Mouse (Mus musculus) hindbrain, postnatal 0 days (tissue): Measurements from ENCODE around the gene Lrtm2. TPM values are rescaled to one million over a fixed set of nuclear protein-coding genes. Genes with fewer than 3 reads are reported as not detected.

ENCODE experiments used
- ATAC-seq: fragments of 200-750 bp; cut with Nextera tagmentation; 2 replicates; pipeline ENCODE4 v1.8.0; 2017; ENCODE audit warnings: mild to moderate bottlenecking, moderate TSS enrichment, moderate library complexity
- DNase-seq: peaks from one replicate; pipeline ENCODE4 v3.0.0-alpha.2; 2015; ENCODE audit warnings: low spot score
- H3K27ac ChIP-seq: fragments of 300-500 bp; sonication (generic); 2 replicates; pipeline ENCODE4 v1.5.1; 2014; ENCODE audit warnings: mild to moderate bottlenecking
- H3K27me3 ChIP-seq: fragments of 300-500 bp; sonication (generic); 2 replicates; pipeline ENCODE4 v1.6.1; 2014; ENCODE audit warnings: low read length, mixed read lengths; ENCODE audit not compliant: insufficient read depth
- H3K36me3 ChIP-seq: fragments of 300-500 bp; sonication (generic); 2 replicates; pipeline ENCODE4 v1.6.1; 2014; ENCODE audit warnings: low read length, mixed read lengths; ENCODE audit not compliant: insufficient read depth
- H3K4me1 ChIP-seq: fragments of 300-500 bp; sonication (generic); 2 replicates; pipeline ENCODE4 v1.6.1; 2014; ENCODE audit warnings: antibody characterized with exemption, low read length, mixed read lengths; ENCODE audit not compliant: insufficient read depth
- H3K4me2 ChIP-seq: fragments of 300-500 bp; sonication (generic); 2 replicates; pipeline ENCODE4 v1.6.1; 2014; ENCODE audit warnings: low read depth, mild to moderate bottlenecking, low read length, moderate library complexity, mixed read lengths
- H3K4me3 ChIP-seq: fragments of 300-500 bp; sonication (generic); 2 replicates; pipeline ENCODE4 v1.5.1; 2014; ENCODE audit warnings: low read length
- H3K9ac ChIP-seq: fragments of 300-500 bp; sonication (generic); replicated peaks from 2 replicates; pipeline ENCODE4 v1.6.1; 2014; ENCODE audit warnings: mild to moderate bottlenecking, low read length, moderate library complexity, mixed read lengths
- H3K9me3 ChIP-seq: fragments of 300-500 bp; sonication (generic); 2 replicates; pipeline ENCODE4 v1.6.1; 2016; ENCODE audit warnings: low read length, mixed read lengths
- CTCF ChIP-seq: IDR thresholded peaks from 2 replicates; pipeline ENCODE4 v1.5.1; 2016; ENCODE audit warnings: antibody characterized with exemption, control low read depth, low read depth
- WGBS: fragments of 180-500 bp; shearing (Covaris S2); extraction: QIAGEN DNeasy Blood & Tissue Kit; methylation state at CpG from one replicate; pipeline ENCODE4 v1.1.7; 2014; 5-methylcytosine and 5-hydroxymethylcytosine counted together
- polyA plus RNA-seq: library from polyadenylated mRNA; unstranded; fragments of >200 nt; fragmentation: Nextera tagmentation; extraction: Ambion mirVana; gene quantifications from 2 replicates; pipeline ENCODE4 v1.2.1, GENCODE M21; 2015
- total RNA-seq: library from RNA; depleted of rRNA; stranded (reverse); fragments of >200 nt; gene quantifications from 2 replicates; pipeline ENCODE4 v1.2.3, GENCODE M21; 2014

Gene Lrtm2
- total and polyA plus RNA-seq, 2 experiments from 2014 or later = 16.3 to 44.4 TPM

DNA sequence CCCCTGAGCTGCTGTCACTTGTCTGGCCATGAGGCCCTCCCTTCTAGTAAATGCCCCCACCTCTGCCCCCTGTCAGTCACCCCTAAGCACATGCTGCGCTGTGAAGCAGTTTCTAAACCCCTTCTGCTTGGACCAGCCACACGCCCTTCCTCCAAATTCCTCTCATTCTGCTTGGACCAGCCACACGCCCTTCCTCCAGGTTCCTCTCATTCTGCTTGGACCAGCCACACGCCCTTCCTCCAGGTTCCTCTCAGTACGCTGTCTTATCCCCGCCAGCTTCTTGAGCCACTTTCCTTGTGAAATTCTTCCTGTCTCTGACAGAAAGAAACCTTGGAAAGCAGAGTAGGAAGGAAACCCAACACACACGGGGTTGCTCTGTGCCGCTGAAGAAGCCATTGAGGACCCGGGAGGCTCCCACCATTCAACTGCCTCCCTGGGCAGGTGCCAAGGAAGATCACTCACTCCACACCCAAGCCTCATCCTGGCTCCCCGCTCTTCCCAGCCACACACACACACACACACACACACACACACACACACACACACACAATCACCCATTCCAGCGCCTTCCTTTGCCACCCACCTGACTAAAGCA is 1.9 kb downstream of the Lrtm2 start:
- no peaks in the 10 kb centered on the region for H3K27me3 ChIP-seq
- TF ChIP-seq CTCF = no peak
- H3K9me3 ChIP-seq = no peaks in the 10 kb centered on the region
- no peaks in the 10 kb centered on the region for H3K36me3 ChIP-seq
- H3K9ac ChIP-seq = peak overlapping the region; percentile 65; the same call in 1 of the 2 replicates
- H3K27ac ChIP-seq = peak overlapping the region; percentile 87
- DNase-seq = peak; percentile 66
- peak overlapping the region; percentile 58 for H3K4me3 ChIP-seq
- WGBS = 5% methylated on average over 11 of the region's 11 CpGs
- peak overlapping the region; percentile 71 for H3K4me2 ChIP-seq
- ATAC-seq = peak; percentile 38; the same call in 1 of the 2 replicates
- H3K4me1 ChIP-seq = peaks cover 41% of the 10 kb centered on the region

DNA sequence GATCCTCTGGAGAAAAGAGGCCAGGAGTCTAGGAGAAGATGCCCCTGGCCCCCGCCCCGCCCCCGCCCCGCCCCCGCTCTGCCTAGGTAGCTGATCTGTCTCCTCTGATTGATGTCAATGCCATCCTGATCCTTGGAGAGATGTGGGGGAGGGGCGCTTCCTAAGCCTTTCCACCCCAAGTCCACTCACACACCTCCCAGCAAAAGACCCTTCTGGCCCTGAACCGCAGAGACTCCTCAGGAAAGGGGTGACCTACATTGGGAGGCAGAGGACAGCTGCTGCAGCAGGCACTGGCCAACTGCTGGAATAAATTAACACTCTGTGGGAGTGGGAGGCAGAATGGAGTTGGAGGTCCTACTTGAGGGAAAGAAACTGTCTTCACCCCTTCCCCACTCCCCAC is 4.0 kb downstream of the Lrtm2 start:
- DNase-seq (no peak), ATAC-seq (no peak)
- Histone ChIP-seq H3K9ac (no peak overlapping the region), H3K4me2 (no peak overlapping the region), H3K4me1 (peaks cover 39% of the 10 kb centered on the region), H3K4me3 (no peak overlapping the region), H3K9me3 (no peaks in the 10 kb centered on the region), H3K27ac (no peak overlapping the region), H3K36me3 (no peaks in the 10 kb centered on the region; the same call in 1 of the 2 replicates), H3K27me3 (no peaks in the 10 kb centered on the region)
- no peak for TF ChIP-seq CTCF
- 52% methylated on average over 5 of the region's 7 CpGs for WGBS

DNA sequence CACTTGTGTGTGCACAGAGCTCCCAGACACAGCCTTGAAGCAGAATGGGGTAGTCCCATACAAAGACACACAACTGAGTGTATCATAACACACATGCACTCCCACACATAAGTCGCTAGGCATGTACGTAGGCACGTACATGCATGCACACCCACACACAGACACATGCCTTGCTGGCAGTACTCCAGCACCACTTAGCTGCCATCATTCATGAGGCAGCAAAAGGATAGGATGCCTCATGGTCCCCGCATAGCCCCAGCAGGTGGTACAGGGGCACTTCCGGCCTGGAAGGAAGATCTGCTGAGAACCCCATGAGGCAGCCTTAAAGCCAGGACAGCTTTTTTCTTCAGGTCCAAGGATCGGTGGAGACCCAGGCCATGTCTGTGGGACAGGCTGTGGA is 4.6 kb downstream of the Lrtm2 start:
- 56% methylated on average over 6 of the region's 6 CpGs for WGBS
- Histone ChIP-seq H3K4me3 (no peak overlapping the region), H3K4me1 (peaks cover 35% of the 10 kb centered on the region), H3K9me3 (no peaks in the 10 kb centered on the region), H3K27me3 (no peaks in the 10 kb centered on the region), H3K4me2 (no peak overlapping the region), H3K36me3 (no peaks in the 10 kb centered on the region; the same call in 1 of the 2 replicates), H3K9ac (no peak overlapping the region), H3K27ac (no peak overlapping the region)
- ATAC-seq (no peak), DNase-seq (no peak)
- no peak for TF ChIP-seq CTCF

DNA sequence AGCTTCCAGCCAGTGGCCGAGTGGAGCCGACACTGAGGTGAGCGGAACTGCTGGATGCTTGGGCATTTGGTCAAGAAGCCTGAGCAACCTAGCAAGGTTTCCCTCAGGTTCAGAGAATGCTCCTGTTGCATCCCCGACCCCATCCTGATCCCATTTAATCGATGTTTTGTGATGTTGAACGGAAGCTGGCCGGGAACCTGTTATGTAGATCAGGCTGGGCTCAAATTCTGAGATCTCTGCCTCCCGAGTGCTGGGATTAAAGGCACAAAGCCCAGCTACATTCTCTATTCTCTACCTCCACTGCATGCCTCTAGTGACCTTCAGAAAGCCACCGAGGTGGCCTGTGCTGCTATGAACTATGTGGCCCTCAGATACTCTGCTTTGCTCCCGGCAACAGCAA is 5.8 kb downstream of the Lrtm2 start:
- Histone ChIP-seq H3K9me3 (no peaks in the 10 kb centered on the region), H3K9ac (no peak overlapping the region), H3K4me3 (no peak overlapping the region), H3K27ac (no peak overlapping the region), H3K27me3 (no peaks in the 10 kb centered on the region), H3K4me1 (peaks cover 31% of the 10 kb centered on the region), H3K4me2 (no peak overlapping the region), H3K36me3 (no peaks in the 10 kb centered on the region; the same call in 1 of the 2 replicates)
- WGBS = 50% methylated on average over 10 of the region's 10 CpGs
- TF ChIP-seq CTCF = no peak
- DNase-seq (no peak), ATAC-seq (no peak)

DNA sequence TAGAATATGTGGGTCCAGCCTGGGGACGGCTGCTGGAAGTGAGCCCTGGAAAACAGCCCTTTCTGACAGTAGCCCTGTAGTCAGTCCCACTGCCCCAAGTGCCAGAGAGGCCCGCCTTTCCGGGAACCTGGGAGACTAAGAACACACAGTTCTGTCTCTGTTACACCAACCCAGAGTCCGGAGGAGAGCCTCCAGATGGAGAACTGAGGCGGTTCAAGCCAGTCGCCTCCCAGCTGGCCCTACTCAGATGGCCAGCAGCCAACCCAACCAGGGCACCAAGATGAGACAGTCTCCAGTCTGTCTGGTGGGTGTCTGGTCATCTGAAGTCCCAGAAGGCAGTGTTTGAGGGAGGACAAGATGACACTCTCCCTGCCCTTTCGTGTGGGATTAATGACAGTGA is 8.8 kb downstream of the Lrtm2 start:
- Histone ChIP-seq H3K9ac (no peak overlapping the region), H3K4me1 (peaks cover 19% of the 10 kb centered on the region), H3K36me3 (peaks cover 3% of the 10 kb centered on the region; the same call in 1 of the 2 replicates), H3K9me3 (no peaks in the 10 kb centered on the region), H3K4me3 (no peak overlapping the region), H3K27ac (peak overlapping the region; percentile 45; the same call in 1 of the 2 replicates), H3K4me2 (no peak overlapping the region), H3K27me3 (no peaks in the 10 kb centered on the region)
- TF ChIP-seq CTCF = no peak
- DNase-seq = peak; percentile 74
- 55% methylated on average over 7 of the region's 7 CpGs for WGBS
- ATAC-seq = peak; percentile 70; the same call in 1 of the 2 replicates

DNA sequence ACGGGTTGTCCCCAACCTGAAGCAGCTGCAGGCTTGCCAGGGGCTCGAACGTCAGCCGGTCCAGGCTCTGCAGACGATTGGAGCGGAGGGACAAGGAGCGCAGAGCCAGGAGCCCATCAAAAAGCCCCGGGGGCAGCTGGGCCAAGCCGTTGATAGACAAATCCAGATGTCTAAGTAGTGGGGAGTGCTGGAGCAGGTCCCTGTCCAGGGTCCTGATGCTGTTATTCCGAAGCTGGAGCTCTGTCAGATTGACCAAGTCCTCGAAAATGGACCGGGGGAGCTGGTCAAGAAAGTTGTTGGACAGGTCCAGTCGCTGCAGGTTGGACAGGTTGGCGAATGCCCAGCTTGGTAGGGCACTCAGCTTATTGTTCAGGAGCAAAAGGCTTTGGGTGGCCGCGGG is 10.1 kb downstream of the Lrtm2 start:
- WGBS = 52% methylated on average over 16 of the region's 16 CpGs
- Histone ChIP-seq H3K27ac (no peak overlapping the region), H3K9me3 (no peaks in the 10 kb centered on the region), H3K36me3 (peaks cover 5% of the 10 kb centered on the region; the same call in 1 of the 2 replicates), H3K9ac (no peak overlapping the region), H3K27me3 (no peaks in the 10 kb centered on the region), H3K4me1 (0 out of 2 replicates have a peak, but pooled peaks cover 10% of the 10 kb centered on the region), H3K4me3 (no peak overlapping the region), H3K4me2 (no peak overlapping the region)
- ATAC-seq = no peak
- no peak for DNase-seq
- no peak for TF ChIP-seq CTCF

DNA sequence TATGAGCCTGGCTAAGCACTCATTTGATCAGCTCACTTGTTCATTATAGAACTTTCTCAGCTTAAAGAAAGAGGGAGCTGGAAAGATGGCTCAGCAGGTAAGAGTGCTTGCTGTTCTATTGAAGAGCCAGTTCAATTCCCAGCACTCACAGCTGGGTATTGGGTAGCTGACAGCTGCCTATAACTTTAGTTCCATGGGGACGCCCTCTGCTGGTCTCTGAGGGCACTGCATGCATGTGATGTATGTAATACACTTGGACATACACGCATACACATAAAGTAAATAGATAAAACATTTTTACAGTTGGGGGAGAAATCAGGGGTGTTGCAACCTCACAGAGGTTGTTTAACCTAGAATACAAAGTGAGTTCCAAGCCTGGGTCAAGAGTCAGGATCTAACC is 11.2 kb downstream of the Lrtm2 start:
- no peaks in the 10 kb centered on the region for H3K9me3 ChIP-seq
- H3K4me2 ChIP-seq = no peak overlapping the region
- 0 out of 2 replicates have a peak overlapping the region, but pooled peaks have one; percentile 26 for H3K27ac ChIP-seq
- TF ChIP-seq CTCF = peak; percentile 64
- no peaks in the 10 kb centered on the region for H3K27me3 ChIP-seq
- H3K4me3 ChIP-seq = no peak overlapping the region
- no peak overlapping the region for H3K9ac ChIP-seq
- 87% methylated on average over 2 of the region's 2 CpGs for WGBS
- peaks cover 13% of the 10 kb centered on the region; the same call in 1 of the 2 replicates for H3K4me1 ChIP-seq
- ATAC-seq (no peak), DNase-seq (peak; percentile 45)
- peaks cover 5% of the 10 kb centered on the region; the same call in 1 of the 2 replicates for H3K36me3 ChIP-seq
